Mouse (Mus musculus): ENCODE data around the gene Pdyn.

Gene Pdyn

DNA sequence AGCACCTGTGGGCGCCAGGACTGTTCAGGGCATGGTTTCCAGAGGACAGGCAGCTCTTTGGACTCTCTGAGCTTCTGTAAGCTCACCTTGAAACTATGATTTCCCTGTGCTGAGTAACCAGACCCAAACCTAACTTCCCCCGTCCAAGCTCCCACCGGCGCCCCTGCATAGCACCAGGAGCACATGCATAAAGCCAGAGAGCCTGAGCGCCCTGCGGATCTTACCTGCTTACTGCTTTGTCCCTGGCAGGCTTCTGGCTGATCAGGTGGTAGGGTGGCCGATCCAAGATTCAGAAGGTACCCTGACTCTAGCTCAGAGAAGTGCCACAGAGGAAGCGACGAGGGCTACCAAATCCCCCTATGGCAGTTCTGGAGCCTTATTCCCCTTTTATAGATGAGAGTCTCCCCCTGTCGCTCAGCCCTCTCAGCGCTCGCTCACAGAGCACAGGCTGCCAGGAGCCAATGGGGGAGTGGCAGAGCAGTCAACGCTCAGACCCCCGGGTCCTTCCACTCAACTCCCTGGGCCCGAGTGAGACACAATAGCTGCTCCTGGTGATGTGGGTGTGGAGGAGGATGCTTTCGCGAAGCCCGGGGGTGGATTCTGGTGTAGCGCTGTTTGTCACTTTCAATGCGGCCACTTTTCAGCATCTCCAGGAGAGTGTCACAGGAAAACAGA lies at the start of gene Pdyn:
Pdyn (minus strand) TSS at position 361 of the 675 bp plus-strand sequence.
- DNase-seq (ENCODE audit: low spot score) = no peak

DNA sequence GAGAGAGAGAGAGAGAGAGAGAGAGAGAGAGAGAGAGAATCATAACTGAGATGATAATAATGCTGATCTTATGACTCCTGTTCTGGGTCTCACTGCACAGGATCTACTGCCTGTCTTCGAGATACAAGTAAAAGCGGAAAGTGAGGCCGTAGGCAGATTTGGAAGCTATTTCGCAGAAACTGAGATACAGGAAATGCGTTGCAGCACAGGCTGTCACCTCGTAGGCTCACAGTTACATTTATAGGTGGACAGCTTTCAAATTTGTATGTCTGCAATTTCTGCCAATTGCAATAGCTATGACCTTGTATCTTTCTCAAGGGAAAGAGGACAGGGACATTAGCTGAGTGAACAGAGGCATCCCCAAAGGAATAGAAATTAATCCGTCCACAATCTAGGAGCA lies 42.4 kb upstream of the Pdyn start:
- no peak for DNase-seq (ENCODE audit: low spot score)

GRCm38 (mm10) chr2:129740515-129740914 lies 40.9 kb upstream of the Pdyn start:
- no peak for DNase-seq (ENCODE audit: low spot score)

DNA sequence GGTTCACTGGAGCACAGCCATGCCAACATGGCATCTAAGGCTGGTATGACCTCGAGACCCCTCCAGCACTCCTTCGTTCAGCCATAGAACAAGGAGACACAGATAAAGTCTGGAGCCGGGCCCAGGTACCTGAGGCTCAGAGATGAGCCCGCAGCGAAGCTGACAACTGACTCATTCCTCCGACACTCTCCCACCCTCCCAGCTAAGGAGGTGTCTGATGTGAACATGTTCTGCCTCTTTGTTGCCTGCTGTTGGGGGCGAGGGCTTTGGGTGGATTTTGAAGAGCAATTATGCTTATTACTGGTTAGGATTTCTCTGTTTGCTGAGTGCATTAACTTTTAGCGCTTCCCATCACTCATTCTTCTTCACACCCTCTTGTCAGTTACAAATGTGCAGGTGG lies 34.4 kb upstream of the Pdyn start:
- no peak for DNase-seq (ENCODE audit: low spot score)

DNA sequence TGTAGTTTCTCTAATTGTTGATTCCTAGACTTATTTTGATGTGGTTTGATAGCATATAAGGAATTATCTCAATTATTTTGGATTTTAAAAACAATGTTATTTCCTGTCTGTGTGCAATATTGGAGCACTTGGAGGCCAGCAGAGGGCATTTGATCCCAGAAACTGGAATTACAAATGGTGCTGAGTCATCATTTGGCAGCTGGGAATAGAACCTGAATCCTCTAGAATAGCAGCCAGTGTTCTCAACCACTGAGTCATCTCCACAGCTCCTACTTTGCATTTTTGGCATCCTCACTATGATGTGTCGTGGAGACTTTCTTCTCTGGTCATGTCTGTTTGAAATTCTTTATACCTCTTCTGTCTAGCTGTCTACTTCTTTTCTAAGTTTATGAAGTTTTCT lies 30.0 kb upstream of the Pdyn start:
- DNase-seq (ENCODE audit: low spot score) = no peak

- peak; percentile 17 for DNase-seq (ENCODE audit: low spot score)
These were observed 16.0 kb upstream of the Pdyn start for GRCm38 (mm10) chr2:129715671-129716070.

DNA sequence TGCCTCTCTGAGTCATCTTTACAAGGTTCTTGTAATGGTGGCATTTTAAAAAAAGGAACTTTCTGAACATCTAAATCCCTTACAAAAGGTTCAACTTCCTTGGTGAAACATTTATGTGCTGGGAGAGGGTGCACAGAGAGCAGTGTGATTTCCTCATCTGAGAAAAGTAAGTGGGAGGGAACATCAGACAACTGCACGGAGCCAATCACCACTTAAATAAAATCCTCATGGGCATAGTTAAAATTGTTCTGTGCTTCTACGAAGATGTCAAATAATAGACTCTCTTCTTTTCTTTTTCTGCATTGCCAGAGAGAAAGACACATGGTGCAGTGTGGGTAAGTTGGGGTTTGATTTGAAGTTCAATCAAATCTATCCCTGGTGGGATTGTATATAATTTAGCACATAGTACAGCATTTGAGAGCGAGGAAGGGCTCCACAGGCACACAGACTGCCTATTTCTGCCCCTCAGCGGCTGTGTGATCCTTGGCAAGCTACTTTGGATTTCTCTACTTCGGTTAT lies 13.4 kb upstream of the Pdyn start:
- no peak for DNase-seq (ENCODE audit: low spot score)

DNA sequence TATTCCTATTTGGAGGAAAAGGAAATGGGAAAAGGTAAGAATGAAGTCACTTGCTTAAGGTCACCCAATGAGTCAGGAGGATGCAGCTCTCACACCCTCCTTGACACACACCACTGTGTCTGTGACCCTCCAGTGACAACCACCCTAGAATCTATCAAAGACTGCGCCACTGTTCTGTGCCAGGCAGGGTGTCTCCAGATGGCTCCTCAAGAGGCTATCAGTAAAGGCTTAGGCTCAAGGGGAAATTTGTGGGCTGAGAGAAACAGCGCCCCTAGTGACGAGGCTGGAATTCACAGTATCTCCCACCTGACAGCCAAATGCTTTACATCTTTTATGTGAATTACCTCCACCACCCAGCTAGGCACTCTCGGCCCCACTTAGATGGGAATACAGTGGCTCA lies 3.6 kb downstream of the Pdyn start:
- no peak for DNase-seq (ENCODE audit: low spot score)

GRCm38 (mm10) chr2:129694303-129694702 lies 5.3 kb downstream of the Pdyn start:
- DNase-seq (ENCODE audit: low spot score) = no peak

DNA sequence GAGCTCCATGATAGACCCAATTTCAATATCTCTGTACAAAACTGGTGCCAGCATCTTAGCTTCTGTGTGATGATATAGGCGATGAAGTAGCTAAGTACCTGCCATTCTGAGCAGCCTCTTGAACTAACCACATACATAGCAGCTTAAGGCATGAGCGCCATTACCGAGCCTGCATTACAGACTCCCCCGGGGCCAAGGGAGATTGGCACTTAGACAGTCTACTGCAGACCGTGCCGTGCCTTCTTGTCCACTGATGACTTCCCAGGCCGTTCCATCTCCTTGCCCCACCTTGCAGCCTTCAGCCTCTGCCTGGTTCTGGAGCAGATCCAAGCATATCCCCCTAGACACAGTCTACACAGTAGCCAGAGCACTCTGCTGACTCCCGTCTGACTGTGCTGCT lies 7.0 kb downstream of the Pdyn start:
- DNase-seq (ENCODE audit: low spot score) = no peak

DNA sequence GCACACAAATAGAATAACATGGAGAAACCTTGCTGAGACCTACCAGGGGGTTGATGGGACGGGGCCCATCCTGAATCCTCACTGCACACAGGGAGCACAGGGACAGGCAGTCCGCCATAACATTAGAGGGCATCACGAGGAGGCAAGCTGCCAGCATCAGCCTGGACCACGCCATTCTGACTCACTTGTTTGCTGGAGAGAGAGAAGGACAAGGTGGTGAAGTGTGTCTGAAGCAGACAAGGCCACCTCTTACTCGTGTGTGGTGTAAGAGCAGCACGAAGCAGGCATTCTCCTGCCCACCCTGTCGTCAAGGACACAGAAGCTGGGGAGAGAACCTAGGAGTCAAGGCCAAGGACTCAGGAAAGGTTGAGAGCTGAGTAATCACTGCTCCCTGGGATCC lies 9.9 kb downstream of the Pdyn start:
- peak; percentile 11 for DNase-seq (ENCODE audit: low spot score)

- no peak for DNase-seq (ENCODE audit: low spot score)
These were observed 11.5 kb downstream of the Pdyn start for GRCm38 (mm10) chr2:129688036-129688625.

GRCm38 (mm10) chr2:129686908-129687307 lies 12.7 kb downstream of the Pdyn start:
- DNase-seq (ENCODE audit: low spot score) = no peak

DNA sequence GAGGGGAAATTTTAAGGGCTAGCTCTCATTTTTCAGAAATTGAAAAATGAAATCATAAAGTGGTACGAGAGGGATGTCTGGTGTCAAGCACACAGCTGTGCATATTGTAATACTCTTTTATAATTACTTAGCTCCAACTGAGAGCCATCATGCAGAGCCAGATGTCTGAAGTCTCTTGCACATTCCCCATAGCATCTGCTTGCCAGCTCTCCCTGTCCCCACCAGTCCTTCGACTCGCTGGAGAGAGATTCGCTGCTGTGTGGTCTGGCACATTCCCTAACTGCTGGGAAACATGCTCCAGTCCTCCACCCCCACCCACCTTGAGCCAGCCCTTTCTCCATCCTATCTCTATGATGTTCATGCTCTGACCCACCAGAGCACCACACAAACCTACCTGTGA lies 15.6 kb downstream of the Pdyn start:
- no peak for DNase-seq (ENCODE audit: low spot score)

- DNase-seq (ENCODE audit: low spot score) = no peak
These were observed 19.4 kb downstream of the Pdyn start for GRCm38 (mm10) chr2:129680236-129680635.

GRCm38 (mm10) chr2:129679066-129679465 lies 20.6 kb downstream of the Pdyn start:
- DNase-seq (ENCODE audit: low spot score) = no peak

- no peak for DNase-seq (ENCODE audit: low spot score)
These were observed 22.0 kb downstream of the Pdyn start for GRCm38 (mm10) chr2:129677664-129678063.

DNA sequence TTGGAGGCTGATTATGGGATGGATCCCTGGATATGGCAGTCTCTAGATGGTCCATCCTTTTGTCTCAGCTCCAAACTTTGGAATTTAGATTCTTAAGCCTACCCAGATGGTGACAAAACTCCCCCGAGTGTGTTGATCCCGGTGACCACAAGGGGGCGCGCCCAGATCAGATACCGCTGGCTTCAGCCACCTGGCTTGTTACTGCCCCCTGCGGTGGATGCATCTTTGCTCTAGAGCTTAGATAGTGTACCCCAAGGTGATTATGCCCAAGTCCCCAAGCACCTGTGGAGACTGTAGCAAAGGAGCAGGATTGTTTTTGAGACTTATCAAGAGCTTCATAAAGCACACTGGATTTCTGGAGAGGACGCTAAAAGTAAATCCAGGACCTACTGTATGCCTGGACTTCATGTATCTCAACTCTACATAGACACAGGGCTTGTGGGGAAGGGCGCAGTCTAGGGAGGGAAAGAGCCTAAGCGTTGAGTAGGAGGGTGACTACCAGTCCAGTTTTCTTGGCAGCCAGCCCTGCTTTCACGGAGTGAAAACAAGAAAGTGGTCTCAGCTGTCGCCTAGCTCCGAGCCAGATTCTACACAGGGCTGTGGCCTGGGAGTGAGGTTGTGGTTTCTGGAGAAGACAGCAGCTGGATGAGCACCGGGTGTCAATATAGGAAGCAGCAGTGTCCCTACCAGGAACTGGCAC lies 24.6 kb downstream of the Pdyn start:
- DNase-seq (ENCODE audit: low spot score) = peak; percentile 21

DNA sequence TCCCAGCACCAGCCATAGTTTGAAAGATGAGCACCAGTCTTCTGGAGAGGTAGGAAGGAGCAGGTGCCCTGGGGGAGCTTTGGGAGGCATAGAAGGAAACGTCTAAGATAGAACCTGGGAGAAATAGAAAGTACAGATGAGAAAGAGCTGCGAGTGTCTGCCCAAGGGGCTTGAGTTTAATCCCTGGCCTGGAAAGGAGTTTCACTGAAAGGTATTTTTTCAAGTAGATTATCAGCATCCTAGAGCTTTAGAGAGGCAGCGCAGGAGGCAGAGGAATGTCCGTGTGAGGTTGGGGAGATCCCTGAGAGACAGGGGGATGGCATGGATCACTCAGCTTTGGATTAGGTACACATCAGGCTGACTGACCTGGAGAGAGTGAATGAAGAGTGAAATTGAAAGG lies 27.7 kb downstream of the Pdyn start:
- DNase-seq (ENCODE audit: low spot score) = no peak

GRCm38 (mm10) chr2:129662484-129662883 lies 37.2 kb downstream of the Pdyn start:
- DNase-seq (ENCODE audit: low spot score) = no peak

GRCm38 (mm10) chr2:129660020-129660419 lies 39.6 kb downstream of the Pdyn start:
- no peak for DNase-seq (ENCODE audit: low spot score)

DNA sequence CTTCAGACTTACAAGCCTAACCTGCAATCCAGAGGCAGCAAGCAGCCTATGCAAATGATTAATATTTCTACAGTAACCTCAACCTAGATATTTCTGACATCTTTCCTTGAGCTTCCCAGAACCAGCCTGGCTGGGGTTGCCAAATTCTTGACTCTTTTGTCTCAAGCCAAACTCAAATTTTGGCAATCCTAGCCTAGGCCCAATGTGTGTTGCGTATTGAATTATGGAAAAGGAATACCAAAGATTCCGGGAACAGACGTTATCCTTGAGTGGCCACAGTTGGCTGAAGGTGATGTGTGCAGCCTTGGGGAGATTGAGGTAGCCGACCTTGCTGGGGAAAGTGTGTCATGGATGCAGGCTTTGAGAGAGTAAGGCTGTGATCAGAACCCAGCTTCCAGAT lies 40.8 kb downstream of the Pdyn start:
- no peak for DNase-seq (ENCODE audit: low spot score)

- no peak for DNase-seq (ENCODE audit: low spot score)
These were observed 44.6 kb downstream of the Pdyn start for GRCm38 (mm10) chr2:129655033-129655432.

Measured in ovary, adult 18-20 months (tissue).